Mouse (Mus musculus): ENCODE measurements around the gene Myoz1. TPM values are rescaled to one million over a fixed set of nuclear protein-coding genes. Genes with fewer than 3 reads are reported as not detected.

Gene Myoz1
- total RNA-seq, 2 experiments from 2014 or later = 0.92 to 1.00 TPM

DNA sequence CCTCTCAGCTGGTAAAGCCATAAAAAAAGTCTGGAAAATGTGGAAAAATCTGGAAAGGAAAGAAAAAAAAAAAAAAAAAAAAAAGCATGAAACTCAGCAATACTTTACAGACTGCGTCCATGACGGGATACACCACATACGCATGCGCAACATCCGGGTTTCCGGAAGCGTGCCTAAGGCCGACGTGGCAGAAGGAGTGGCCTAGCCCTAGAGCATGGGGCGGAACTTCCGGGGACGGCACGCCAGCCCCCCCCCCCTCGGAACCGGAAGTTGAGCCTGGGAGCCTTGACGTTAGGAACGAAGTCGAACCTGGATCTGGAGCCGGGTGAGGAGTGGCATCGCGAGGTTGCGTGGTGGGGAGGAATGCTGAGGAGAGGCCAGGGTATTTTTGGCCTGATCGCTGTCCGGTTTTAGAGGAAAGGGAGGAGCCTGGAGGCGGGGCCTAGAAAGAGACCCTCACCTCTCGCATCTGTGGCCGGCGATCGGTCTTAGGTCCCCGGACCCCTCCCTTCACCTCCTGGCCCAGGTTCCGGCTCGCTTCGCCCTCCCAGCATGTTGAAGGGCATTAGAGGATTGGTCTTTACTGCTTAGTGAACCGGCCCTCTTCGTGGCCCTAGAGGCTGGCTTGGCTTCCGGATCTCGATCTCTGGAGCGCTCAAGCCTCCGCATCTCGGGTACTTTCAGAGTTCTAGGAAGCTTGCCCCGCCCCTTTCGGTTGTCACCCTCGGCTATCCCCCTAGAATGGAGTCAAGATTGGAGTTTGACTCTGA lies 17.9 kb upstream of the Myoz1 start, which contains the start of gene Sec24c:
Gene Sec24c, plus strand, starts transcription at position 245 of the 770 bp plus-strand sequence.
- intact Hi-C loops (cut with DNase I) = loop anchor here (2.0 to 10.0 kb wide), 2 partner anchors 19 to 199 kb away; no protein-coding TSS in a partner anchor
- peak; percentile 98 to 99 for DNase-seq

DNA sequence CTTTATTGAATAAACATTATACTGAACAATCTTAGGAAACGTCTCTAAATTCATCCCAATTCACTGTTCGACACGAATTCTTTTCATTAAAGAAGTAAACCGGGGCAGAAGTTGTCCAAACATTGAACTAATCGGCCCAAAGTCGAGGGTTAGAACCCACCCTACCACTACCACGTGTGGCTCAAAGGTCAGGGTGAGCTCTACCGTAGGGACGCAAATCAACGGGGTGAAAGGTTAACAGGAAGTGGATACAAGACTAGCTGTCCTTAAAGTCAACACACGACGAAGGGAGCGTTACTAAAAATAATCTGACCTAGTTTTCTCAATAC lies 17.4 kb upstream of the Myoz1 start:
- DNase-seq = peak; percentile 53 to 64

DNA sequence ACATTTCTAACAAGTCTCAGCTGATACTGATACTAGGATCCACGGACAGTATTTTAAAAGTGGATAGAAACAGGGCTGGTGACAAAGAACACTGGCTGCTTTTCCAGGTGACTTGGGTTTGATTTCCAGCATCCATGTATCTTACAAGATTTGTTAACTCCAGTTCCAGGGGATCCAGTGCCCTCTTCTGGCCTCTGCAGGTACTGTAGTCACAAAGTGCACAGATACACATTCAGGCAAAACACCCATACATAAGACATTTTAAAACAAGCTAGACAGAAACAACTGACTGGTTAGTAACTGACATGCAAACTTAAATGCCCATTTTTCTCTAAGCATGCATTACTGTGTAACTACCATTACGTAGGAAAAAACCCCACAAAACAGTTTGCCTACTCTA lies 16.6 kb upstream of the Myoz1 start:
- no peak for DNase-seq
- intact Hi-C loops (cut with DNase I) = loop anchor here (10.0 kb wide), 1 partner anchor 198 kb away; no protein-coding TSS in a partner anchor

More for the DNA sequence above, 17.4 kb upstream of the Myoz1 start:
- intact Hi-C loops (cut with DNase I) = loop anchor here (2.0 to 10.0 kb wide), 2 partner anchors 19 to 199 kb away; no protein-coding TSS in a partner anchor

DNA sequence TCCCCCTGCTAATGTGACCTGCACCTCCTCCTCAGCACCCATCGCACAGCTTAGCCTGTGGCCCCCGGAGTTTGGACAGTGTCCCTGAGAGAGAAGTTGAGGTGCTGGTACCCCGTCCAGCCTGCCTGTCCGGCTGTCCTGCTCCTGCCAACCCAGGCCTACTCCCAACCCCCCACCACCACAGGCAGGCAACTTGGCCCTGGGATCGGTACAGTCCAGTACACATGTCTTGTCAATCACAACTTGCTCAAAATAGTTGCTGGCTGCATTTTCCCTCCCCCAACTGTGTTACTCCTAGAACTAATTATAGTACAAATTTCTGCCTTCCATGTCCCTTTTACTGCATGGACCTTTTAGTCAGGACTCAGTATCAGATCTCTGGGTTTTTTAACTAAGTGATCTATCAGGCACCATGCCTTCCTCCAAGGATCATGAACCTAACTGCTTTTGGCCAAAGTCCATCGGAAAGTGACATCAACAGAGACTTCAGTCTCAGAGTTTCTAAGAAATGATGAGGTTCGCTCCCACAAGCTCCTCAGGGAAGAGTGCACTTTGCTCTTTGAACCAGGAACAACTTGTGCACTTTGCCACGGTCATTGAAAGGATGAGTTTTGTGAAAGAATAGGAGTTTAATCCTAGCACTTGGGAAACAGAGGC lies 11.9 kb upstream of the Myoz1 start, which contains the start of gene Synpo2l:
Gene Synpo2l, minus strand, starts transcription at position 201 of the 657 bp plus-strand sequence.
- intact Hi-C loops (cut with DNase I) = no loop called here
- DNase-seq = peak in 1 of 2 experiments; percentile 40

DNA sequence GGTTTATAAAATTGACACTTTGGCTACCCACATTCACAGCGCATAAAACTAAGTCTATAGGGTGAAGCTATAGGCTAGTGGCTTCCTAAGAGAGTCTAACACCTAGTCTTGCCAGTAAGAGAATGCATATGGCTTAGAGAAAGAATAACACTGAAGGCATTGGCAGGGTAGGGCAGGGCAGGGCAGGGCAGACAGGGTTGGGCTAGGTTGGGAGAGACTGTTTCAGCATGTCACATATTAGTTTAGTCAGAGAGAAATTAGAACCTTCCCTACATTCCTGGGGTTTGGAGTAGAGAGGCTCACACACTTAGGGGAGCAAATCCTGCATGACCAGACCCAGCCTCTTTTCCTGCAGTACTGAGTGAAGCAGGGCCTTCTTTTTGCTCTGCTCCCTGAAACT lies 11.1 kb upstream of the Myoz1 start:
- intact Hi-C loops (cut with DNase I) = no loop called here
- DNase-seq = no peak

DNA sequence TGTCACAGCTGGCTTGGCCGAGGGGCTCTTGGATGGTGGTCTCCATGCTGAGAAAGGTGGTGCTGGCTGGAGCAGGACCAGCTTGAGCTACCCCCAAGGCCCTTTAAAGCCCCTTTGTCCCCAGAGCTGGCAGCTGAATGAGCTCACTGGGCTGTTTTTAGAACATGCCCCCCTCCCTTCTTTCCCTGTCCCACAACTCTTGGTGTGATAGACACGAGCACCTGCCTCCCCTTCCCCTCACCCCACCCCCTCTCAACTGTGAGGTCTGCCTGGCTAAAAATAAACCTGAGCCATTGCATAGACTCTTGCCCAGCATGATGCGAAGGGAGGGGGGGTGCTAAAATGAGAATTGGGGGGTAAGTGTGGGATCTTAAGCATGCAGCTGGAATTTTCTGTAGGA lies 8.1 kb upstream of the Myoz1 start:
- intact Hi-C loops (cut with DNase I) = loop anchor here (5.0 kb wide), 1 partner anchor 272 kb away; the partner anchor contains the start of gene Mrps16
- no peak for DNase-seq

DNA sequence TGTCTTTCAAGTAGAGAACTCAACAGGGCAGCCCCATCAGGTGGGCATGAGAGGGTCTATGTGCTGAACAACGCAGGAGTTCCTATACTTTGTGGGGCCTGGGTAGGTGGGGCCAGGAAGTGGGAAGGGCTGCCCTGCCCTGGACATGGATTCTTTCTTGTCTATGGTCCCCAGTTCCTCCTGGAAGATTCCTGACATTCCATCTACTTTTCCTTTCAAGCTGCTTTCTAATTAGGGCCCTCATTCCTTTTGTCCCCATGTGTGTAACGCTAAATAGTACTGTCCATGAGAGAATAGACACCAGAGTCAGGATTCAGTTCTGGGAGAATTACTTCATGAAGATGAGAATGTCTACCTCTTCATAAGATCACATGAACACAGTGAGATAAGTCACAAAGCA lies 7.3 kb upstream of the Myoz1 start:
- intact Hi-C loops (cut with DNase I) = loop anchor here (5.0 kb wide), 1 partner anchor 271 kb away; the partner anchor contains the start of gene Mrps16
- no peak for DNase-seq

DNA sequence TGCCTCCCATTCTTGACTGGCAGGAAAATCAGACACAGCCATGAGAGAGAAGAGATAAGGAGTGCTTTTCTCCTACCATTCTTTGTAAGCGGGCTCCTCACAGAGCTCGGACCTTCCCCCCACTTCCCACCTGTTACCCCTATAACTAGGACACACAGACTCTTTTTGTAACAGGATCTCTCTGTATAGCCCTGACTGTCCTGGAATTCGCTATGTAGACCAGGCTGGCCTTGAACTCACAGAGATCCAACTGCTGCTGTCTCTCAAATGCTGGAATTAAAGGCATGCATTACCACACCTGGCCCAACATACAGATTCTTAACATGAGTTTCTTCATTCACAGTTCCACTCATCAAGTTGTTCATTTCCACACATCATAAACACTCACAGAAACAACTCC lies 6.4 kb upstream of the Myoz1 start:
- no peak for DNase-seq
- intact Hi-C loops (cut with DNase I) = loop anchor here (5.0 kb wide), 1 partner anchor 270 kb away; the partner anchor contains the start of gene Mrps16

DNA sequence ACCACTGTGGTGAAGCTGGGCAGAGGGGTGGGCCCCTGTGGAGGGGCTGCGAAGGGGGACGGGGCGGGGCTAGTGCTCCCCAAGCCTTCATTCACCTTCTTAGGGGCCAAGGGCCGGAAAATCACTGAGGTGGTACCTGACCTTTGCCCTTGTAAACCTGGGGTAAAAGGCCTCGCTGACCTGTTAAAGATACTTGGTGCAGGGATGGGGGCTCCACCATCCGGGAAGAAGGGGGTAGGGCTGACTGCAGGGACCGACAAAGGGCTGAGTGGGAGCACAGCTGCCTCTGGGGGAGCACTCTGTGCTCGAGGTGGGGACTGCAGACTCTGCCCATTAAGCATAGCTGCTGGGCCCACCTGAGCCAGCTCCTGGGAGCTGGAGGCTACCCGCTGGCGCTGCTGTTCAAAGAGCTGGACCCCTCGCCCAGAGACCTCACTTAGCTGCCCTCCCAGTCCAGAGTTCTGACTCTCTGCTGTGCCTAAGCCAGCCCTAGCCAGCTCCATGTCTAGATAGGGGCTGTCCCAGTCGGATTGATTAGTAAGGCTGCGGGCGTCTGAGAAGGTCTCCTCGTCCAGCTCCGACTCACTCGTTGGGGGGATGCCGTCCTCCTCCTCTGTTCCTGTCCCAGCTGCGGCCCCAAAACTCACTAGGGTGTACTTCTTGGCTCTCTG lies 5.5 kb upstream of the Myoz1 start:
- no peak for DNase-seq
- intact Hi-C loops (cut with DNase I) = loop anchor here (2.0 to 5.0 kb wide), 2 partner anchors 21 to 269 kb away; partner anchors contain the start of genes Mrps16 and Usp54

DNA sequence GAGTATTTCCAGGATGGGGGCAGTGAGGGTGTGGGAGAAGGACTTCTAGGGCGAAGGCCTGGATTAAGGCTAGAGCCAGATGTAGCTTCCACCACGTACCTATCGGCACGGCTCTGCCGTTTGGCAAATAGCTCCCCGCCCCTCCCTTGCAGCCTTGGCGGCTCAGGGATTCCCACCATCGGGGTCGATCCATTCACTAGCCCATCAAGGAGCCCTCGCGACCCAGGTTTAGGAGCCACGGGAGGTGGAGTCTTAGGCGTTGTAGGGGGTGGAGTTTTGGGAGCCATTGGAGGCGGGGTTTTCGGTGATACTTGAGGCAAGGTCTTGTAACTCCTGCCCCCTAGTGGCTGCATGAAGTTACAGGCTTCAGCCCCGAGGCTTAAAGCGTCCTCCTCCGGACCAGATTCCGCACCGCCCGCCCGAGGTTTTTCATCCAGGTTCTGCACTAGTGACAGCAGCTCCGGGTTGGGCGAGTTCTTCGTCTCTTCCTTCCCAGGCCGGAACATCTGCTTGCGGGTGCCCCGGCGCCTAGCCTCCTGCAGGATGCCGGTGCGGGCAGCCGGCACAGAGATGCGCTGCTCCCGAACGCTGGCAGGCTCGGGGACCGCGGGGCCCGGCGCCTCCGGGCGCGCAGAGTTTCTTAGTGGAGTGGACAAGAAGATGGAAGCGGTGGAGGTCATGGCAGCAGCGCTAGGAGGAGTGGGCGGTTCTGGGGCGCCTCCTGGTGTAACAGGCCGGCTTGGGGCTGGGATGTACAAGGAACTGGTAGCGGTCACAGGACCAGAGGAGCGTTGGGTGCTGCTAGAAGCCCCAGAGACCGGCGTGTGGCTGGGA lies 4.7 kb upstream of the Myoz1 start:
- intact Hi-C loops (cut with DNase I) = loop anchor here (2.0 to 5.0 kb wide), 2 partner anchors 20 to 269 kb away; partner anchors contain the start of genes Mrps16 and Usp54
- DNase-seq = peak; percentile 89 to 93

DNA sequence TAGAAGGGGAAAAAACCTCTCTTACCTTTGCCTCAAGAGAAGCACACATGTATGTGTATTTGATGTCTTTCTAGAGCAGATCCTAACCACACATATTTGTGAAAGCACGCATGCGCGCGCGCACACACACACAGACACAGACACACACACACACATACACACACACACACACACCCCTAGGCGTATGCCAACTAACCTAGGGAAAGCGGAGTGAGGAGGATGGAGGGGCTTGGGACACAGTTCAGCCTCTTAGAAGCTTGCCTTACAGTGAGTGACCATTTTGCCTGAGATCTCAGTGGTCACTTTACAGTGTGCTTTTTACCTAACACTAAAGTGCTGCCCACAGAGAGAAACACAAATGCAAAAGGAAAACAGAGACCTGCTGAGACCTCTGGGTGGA lies 3.3 kb upstream of the Myoz1 start:
- DNase-seq = no peak
- intact Hi-C loops (cut with DNase I) = loop anchor here (2.0 to 5.0 kb wide), 2 partner anchors 19 to 267 kb away; partner anchors contain the start of genes Mrps16 and Usp54

DNA sequence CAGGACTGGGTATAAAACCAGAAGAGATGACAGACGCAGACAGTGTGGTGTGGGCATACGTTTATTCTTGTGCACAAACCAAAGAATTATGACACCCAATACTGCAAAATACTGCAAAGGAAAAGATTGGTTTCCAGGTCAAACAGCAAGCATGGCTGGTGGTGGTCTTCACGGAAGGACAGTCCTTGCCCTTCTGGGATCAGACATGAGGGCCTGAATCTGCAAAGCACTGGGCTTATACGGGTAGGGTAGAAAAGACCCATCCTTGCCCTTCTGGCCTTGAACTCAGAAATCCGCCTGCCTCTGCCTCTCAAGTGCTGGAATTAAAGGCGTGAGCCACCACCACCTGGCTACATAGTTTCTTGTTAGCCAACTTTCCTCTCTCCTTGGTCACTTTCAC lies 2.6 kb upstream of the Myoz1 start:
- no peak for DNase-seq
- intact Hi-C loops (cut with DNase I) = loop anchor here (1.0 kb wide), 1 partner anchor 83 kb away; no protein-coding TSS in a partner anchor

DNA sequence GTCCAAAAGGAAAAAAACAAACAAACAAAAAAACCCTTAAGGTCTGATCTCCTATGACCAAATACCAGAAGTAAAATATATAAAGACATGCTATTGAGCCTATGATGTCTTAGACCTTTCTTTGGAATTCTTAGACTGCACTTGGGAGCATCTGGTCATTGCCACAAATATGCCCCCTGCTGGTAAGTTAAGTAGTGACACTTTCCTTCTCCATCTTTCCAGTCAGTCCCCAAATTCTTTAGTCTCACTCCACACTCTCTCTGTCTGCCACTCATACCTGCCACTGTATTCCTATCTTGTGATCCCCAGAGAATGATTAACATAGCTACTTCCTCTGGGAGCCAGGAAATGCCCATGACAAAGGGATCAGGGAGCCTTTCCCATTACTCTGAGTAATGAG lies 2.0 kb upstream of the Myoz1 start:
- DNase-seq = no peak

DNA sequence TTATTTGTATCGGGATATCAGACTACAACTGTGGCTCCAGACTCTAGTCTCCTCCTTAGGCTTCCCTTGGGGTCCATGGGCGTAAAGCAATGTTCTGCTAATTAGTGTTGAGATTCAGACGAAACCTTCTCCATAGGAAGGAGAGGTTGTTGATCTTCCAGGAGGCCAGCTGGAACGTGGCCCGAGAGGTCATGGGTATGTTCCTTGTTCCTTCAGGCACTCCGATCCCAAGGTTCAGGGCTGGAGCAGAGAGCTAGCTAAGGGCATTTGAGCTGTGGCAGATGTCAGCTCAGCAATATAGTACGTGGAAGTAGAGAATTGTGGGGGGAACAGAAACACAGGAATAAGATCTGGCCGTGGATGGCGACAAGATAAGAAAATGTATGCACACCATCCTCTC lies 609 bp downstream of the Myoz1 start:
- intact Hi-C loops (cut with DNase I) = no loop called here

More for the DNA sequence above, 2.0 kb upstream of the Myoz1 start:
- intact Hi-C loops (cut with DNase I) = loop anchor here (1.0 kb wide), 1 partner anchor 82 kb away; no protein-coding TSS in a partner anchor

DNA sequence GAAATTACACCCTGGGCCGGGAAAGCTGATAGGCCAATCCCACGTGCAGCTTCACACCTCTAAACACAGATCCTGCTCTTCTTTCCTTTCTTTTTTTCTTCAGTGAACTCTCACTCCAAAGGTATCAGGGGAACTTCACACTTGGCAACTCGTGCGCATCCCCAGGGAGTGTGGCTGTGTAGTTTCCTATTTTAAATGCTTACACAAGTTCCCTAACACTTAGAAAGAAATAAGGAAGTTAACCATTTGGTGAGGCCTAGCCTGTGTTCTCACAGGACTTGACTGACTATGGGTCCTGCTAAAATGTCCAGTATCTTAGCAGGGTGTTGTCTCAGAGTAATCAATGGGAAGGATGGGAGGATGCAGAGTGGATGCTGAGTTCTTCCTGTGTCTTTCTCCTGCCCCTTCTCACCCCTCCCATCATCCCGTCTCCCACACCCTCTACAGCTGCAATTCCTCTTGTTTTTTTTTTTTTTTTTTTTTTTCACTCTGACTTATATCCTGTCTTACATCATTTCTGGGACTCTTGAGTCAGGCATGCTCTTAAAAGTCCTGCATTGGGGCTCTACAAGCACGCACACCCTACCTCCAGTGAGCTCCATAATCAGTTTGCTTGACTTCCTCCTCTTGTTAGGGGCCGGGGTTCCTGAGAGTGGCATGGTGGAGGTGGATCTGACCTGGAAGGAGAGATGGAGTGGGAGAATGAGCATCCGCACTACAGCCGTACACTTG lies 1.5 kb downstream of the Myoz1 start:
- intact Hi-C loops (cut with DNase I) = no loop called here
- DNase-seq = no peak

More for the DNA sequence above, 609 bp downstream of the Myoz1 start:
- no peak for DNase-seq

DNA sequence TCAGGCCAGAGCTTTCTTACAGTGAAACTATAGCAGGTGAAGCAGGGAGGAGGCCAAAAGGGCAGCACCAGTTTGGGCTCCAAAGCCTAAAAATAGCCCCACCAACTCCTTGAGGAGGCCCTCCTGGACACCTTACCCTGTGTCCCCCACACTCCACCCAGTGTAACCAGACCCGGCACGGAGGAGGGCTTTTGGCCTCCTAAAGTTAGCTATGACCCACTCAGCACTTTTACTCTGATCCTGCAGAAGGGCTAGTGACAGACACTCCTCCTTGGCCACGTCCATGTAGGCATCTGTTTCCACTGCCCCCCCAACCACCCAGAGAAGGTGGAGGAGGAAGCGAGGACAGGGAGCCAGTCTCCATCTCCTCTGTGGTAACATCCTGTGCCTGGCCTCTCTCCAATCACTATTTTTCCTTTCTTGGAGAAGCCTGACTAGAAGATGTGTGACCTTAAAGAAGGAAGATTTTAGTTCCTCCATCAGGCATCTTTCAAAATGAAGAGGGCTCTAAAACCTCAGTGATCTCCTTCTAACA lies 4.6 kb downstream of the Myoz1 start:
- no peak for DNase-seq
- intact Hi-C loops (cut with DNase I) = no loop called here

DNA sequence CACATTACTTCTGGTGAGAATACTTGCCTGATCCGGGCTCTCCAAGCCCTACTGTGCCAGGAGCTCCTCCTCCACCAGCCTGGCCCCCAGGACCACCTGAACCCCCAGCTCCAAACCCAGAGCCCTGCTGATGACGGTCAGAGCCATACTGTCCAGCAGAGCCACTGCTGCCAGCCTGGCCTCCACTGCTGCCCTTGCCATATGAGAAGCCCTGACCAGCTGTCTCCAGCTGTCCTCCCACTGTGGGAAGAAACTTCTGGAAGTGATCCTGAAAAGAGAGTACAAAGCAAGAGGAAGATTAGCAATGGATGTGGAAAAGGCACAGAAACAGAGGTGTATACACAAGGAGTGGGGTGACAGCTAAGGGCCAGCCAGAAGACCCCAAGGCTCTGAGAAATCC lies 5.3 kb downstream of the Myoz1 start:
- peak in 1 of 2 experiments; percentile 58 for DNase-seq
- intact Hi-C loops (cut with DNase I) = no loop called here

DNA sequence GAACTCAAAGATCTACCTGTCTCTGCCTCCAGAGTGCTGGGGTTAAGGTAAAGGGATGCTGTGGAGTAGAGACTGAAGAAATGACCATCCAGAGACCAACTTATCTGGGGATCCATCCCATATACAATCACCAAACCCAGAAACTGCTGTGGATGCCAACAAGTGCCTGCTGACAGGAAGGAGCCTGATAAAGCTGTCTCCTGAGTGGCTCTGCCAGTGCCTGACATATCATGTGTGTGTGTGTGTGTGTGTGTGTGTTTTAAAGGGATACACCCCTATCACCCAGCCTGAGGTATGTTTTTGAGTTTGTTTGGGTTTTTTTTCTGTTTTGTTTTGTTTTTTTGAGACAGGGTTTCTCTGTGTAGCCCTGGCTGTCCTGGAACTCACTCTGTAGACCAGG lies 10.0 kb downstream of the Myoz1 start:
- no peak for DNase-seq
- intact Hi-C loops (cut with DNase I) = no loop called here

DNA sequence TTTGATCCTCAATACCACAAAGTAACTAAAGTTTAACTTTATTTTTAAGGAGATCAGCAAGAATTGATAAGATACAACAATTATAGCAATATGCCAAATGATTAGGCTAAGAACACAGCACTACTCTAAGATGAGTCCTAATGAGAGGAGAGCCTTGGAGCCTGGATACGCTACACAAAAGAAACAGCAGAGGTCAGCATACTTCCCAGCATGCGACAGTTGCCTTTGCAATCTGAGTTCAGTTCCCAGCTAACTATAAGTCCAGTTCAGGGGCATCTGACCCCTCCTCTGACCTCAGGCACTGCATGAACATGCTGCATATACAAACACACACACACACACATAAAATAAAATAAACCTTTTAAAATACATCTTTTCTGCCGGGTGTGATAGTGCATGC lies 10.8 kb downstream of the Myoz1 start:
- intact Hi-C loops (cut with DNase I) = no loop called here
- DNase-seq = no peak
